In genomic region chr15:67996532-67996931, GRCm38 (mm10) we compare ENCODE assay signal across 23 mouse cellular contexts.
A peak's percentile ranks its signal among the peaks of the same experiment; 100 is the strongest.
DNase-seq lines count a peak whose midpoint lies in the region; ATAC-seq and TF ChIP-seq lines count a peak whose summit lies in the region.
"Had no signal": no experiment of that assay in that cellular context is flagged by ENCODE, and none has a peak within 500 bp of the region (broad histone marks: within the 10 kb centered on the region; RNA-seq: fewer than 3 reads in every experiment).

No protein-coding gene starts in this region.

- peak; percentile 61 for ATAC-seq in hindbrain, postnatal 0 days
- ATAC-seq in hindbrain, embryonic 13.5 days (ENCODE audit: low FRiP score), result no peak
- peak; percentile 41; the same call in 1 of the 2 replicates for ATAC-seq in neural tube, embryonic 15.5 days (ENCODE audit: low FRiP score)
- no peak for ATAC-seq in inflammation-experienced regulatory T-cells, adult 6 months
- ATAC-seq: forebrain, embryonic 14.5 days; intestine, postnatal 0 days; lung, postnatal 0 days; midbrain, embryonic 13.5 days had no signal

- H3K4me2 ChIP-seq in hindbrain, postnatal 0 days (ENCODE audit: low read depth, low read length), result no peak overlapping the region
- H3K4me2 ChIP-seq in hindbrain, embryonic 13.5 days, result no peak overlapping the region
- no peak overlapping the region for H3K4me2 ChIP-seq in neural tube, embryonic 15.5 days
- H3K4me2 ChIP-seq: heart, embryonic 15.5 days; limb, embryonic 15.5 days; liver, embryonic 13.5 days; midbrain, embryonic 13.5 days had no signal

- H3K9ac ChIP-seq in hindbrain, postnatal 0 days (replicated peaks; ENCODE audit: low read length), result no peak overlapping the region
- no peak overlapping the region for H3K9ac ChIP-seq in hindbrain, embryonic 13.5 days
- no peak overlapping the region for H3K9ac ChIP-seq in neural tube, embryonic 15.5 days (replicated peaks)
- H3K9ac ChIP-seq: heart, embryonic 15.5 days; limb, embryonic 15.5 days; liver, embryonic 13.5 days; midbrain, embryonic 13.5 days had no signal

- no peak for TF ChIP-seq CTCF in hindbrain, postnatal 0 days (IDR thresholded peaks at IDR 0.05; ENCODE audit: low read depth)

- no peaks in the 10 kb centered on the region for H3K36me3 ChIP-seq in hindbrain, postnatal 0 days (ENCODE audit: insufficient read depth, low read length)
- H3K36me3 ChIP-seq in hindbrain, embryonic 13.5 days, result no peaks in the 10 kb centered on the region
- no peaks in the 10 kb centered on the region for H3K36me3 ChIP-seq in neural tube, embryonic 15.5 days
- H3K36me3 ChIP-seq: heart, embryonic 15.5 days; limb, embryonic 15.5 days; liver, embryonic 13.5 days; midbrain, embryonic 13.5 days had no signal

- H3K27me3 ChIP-seq in hindbrain, postnatal 0 days (ENCODE audit: insufficient read depth, low read length), result no peaks in the 10 kb centered on the region
- no peaks in the 10 kb centered on the region for H3K27me3 ChIP-seq in hindbrain, embryonic 13.5 days
- H3K27me3 ChIP-seq in neural tube, embryonic 15.5 days (replicated peaks), result no peaks in the 10 kb centered on the region
- H3K27me3 ChIP-seq: CH12.LX; heart, embryonic 15.5 days; limb, embryonic 15.5 days; liver, embryonic 13.5 days; midbrain, embryonic 13.5 days had no signal

- H3K27ac ChIP-seq in hindbrain, postnatal 0 days, result no peak overlapping the region
- H3K27ac ChIP-seq in hindbrain, embryonic 13.5 days, result no peak overlapping the region
- no peak overlapping the region for H3K27ac ChIP-seq in neural tube, embryonic 15.5 days (replicated peaks)
- H3K27ac ChIP-seq: heart, embryonic 15.5 days; limb, embryonic 15.5 days; liver, embryonic 13.5 days; midbrain, embryonic 13.5 days had no signal

- no peaks in the 10 kb centered on the region for H3K9me3 ChIP-seq in hindbrain, postnatal 0 days (ENCODE audit: low read length)
- no peaks in the 10 kb centered on the region for H3K9me3 ChIP-seq in hindbrain, embryonic 13.5 days
- H3K9me3 ChIP-seq in neural tube, embryonic 15.5 days (replicated peaks), result no peaks in the 10 kb centered on the region
- H3K9me3 ChIP-seq: heart, embryonic 15.5 days; limb, embryonic 15.5 days; liver, embryonic 13.5 days; midbrain, embryonic 13.5 days had no signal

- H3K4me1 ChIP-seq in hindbrain, postnatal 0 days (ENCODE audit: insufficient read depth, low read length), result no peaks in the 10 kb centered on the region
- H3K4me1 ChIP-seq in hindbrain, embryonic 13.5 days (replicated peaks), result no peaks in the 10 kb centered on the region
- H3K4me1 ChIP-seq in neural tube, embryonic 15.5 days, result no peaks in the 10 kb centered on the region
- H3K4me1 ChIP-seq: heart, embryonic 15.5 days; limb, embryonic 15.5 days; liver, embryonic 13.5 days; midbrain, embryonic 13.5 days had no signal

- peak; percentile 21 to 33 for DNase-seq in cerebellum, postnatal 10 days
- no peak for DNase-seq in cerebellum, adult 11-12 months
- peak; percentile 44 for DNase-seq in hindbrain, postnatal 0 days (ENCODE audit: low spot score)
- no peak for DNase-seq in neural tube, embryonic 10.5 days (ENCODE audit: extremely low spot score, low spot score)
- DNase-seq in lung, postnatal 14 days, result no peak
- DNase-seq: adrenal gland, postnatal 10 days; cerebellum, adult 11 months; cerebellum, adult 9-11 months; kidney, adult 9 months; liver, embryonic 13.5 days; lung, adult 18-20 months; spleen, adult 18-20 months; thymus, postnatal 25 days had no signal

- WGBS in hindbrain, postnatal 0 days, result 54% methylated on average over 7 of the region's 7 CpGs
- WGBS in hindbrain, embryonic 13.5 days, result 78% methylated on average over 7 of the region's 7 CpGs
- WGBS in neural tube, embryonic 15.5 days, result 62% methylated on average over 7 of the region's 7 CpGs

- no peak overlapping the region for H3K4me3 ChIP-seq in hindbrain, postnatal 0 days (ENCODE audit: low read length)
- H3K4me3 ChIP-seq in hindbrain, embryonic 13.5 days, result no peak overlapping the region
- H3K4me3 ChIP-seq in neural tube, embryonic 15.5 days (replicated peaks), result no peak overlapping the region
- H3K4me3 ChIP-seq: heart, embryonic 15.5 days; limb, embryonic 15.5 days; liver, embryonic 13.5 days; midbrain, embryonic 13.5 days had no signal

Comparison
In these comparisons a context has a peak if more than half of its experiments do, and no peak if none do; other contexts are left out.
1. DNase-seq: peak in cerebellum, postnatal 10 days (2 of 2) and hindbrain, postnatal 0 days (single experiment); none in cerebellum, adult 11-12 months (single experiment), neural tube, embryonic 10.5 days (single experiment) and lung, postnatal 14 days (single experiment).
2. ATAC-seq: peak in hindbrain, postnatal 0 days (single experiment) and neural tube, embryonic 15.5 days (single experiment); none in hindbrain, embryonic 13.5 days (single experiment) and inflammation-experienced regulatory T-cells, adult 6 months (single experiment).